Mouse (Mus musculus) liver, embryonic 12.5 days (tissue): Measurements from ENCODE around the gene Stat3. TPM values are rescaled to one million over a fixed set of nuclear protein-coding genes. Genes with fewer than 3 reads are reported as not detected.
A peak's percentile ranks its signal among the peaks of the same experiment; 100 is the strongest.

Experiments used
- ATAC-seq: fragments of 200-750 bp; cut with Nextera tagmentation; 2 replicates; pipeline ENCODE4 v1.8.0; 2017; ENCODE audit warnings: moderate number of reproducible peaks, mild to moderate bottlenecking, moderate library complexity
- H3K27ac ChIP-seq: fragments of 300-500 bp; sonication (generic); 2 replicates; pipeline ENCODE4 v1.5.1; 2016; ENCODE audit warnings: mild to moderate bottlenecking
- H3K27me3 ChIP-seq: fragments of 300-500 bp; sonication (generic); replicated peaks from 2 replicates; pipeline ENCODE4 v1.6.1; 2016; ENCODE audit warnings: mild to moderate bottlenecking, moderate library complexity
- H3K36me3 ChIP-seq: fragments of 300-500 bp; sonication (generic); 2 replicates; pipeline ENCODE4 v1.6.1; 2016; ENCODE audit warnings: mild to moderate bottlenecking, moderate library complexity
- H3K4me1 ChIP-seq: fragments of 300-500 bp; sonication (generic); 2 replicates; pipeline ENCODE4 v1.6.1; 2016
- H3K4me2 ChIP-seq: fragments of 300-500 bp; sonication (generic); 2 replicates; pipeline ENCODE4 v1.6.1; 2016; ENCODE audit warnings: mild to moderate bottlenecking, moderate library complexity
- H3K4me3 ChIP-seq: fragments of 300-500 bp; sonication (generic); 2 replicates; pipeline ENCODE4 v1.5.1; 2016; ENCODE audit warnings: mild to moderate bottlenecking, moderate library complexity
- H3K9ac ChIP-seq: fragments of 300-500 bp; sonication (generic); 2 replicates; pipeline ENCODE4 v1.6.1; 2016; ENCODE audit warnings: mild to moderate bottlenecking, moderate library complexity
- H3K9me3 ChIP-seq: fragments of 300-500 bp; sonication (generic); replicated peaks from 2 replicates; pipeline ENCODE4 v1.6.1; 2016; ENCODE audit warnings: mild to moderate bottlenecking, moderate library complexity
- WGBS: fragments of 180-500 bp; shearing (Covaris S2); methylation state at CpG from one replicate; pipeline ENCODE4 v1.1.7; 2016; ENCODE audit not compliant: insufficient replicate concordance; 5-methylcytosine and 5-hydroxymethylcytosine counted together
- polyA plus RNA-seq: library from polyadenylated mRNA; unstranded; fragments of >200 nt; fragmentation: Nextera tagmentation; extraction: Ambion mirVana; gene quantifications from 2 replicates; pipeline ENCODE4 v1.2.1, GENCODE M21; 2016

Gene Stat3
- 37.3 and 40.1 TPM in 2 replicates for polyA plus RNA-seq

DNA sequence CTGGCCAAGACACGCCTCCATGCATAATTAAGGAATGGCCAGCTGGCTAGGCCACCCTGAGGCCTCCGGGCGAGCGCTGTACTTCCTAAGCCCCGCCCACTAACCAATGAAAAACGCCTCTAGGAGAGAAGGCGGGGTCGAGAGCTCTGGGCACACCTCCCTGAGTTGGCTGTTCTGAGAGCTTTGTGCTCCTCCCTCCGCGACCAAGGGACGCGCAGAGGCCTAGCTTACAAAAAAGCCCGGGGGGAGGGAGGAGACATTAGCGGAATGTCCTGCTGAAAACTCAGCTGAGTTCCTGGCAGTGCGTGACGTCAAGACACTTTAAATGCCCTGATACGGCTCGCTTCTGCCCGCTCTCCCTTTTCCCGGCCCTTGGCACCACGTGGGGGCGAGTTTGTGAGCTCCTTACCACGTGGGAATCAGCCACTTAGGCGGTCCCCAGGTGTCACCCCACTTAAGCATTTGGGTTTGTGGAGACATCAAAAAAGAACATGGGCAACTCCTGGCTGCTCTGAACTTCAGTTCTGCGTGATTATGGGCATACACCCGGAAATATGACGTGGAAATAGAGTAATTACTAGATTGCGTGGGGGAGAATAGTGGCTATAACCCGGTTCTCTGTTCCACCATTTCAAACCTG lies at the start of gene Stat3:
TSS of gene Stat3 (minus strand) at position 29 of the 640 bp plus-strand sequence.
- Histone ChIP-seq H3K4me3 (peak within 1 kb of the TSS; percentile 97), H3K4me2 (peak within 1 kb of the TSS; percentile 97), H3K4me1 (peaks cover 49% of the 10 kb centered on the region), H3K27ac (peak within 1 kb of the TSS; percentile 92), H3K27me3 (no peaks in the 10 kb centered on the region), H3K9ac (peak within 1 kb of the TSS; percentile 97), H3K36me3 (no peaks in the 10 kb centered on the region), H3K9me3 (no peaks in the 10 kb centered on the region)
- peak; percentile 98 for ATAC-seq
- 1% methylated on average over 29 of the region's 29 CpGs for WGBS

- Histone ChIP-seq H3K4me1 (peaks cover 4% of the 10 kb centered on the region), H3K9me3 (no peaks in the 10 kb centered on the region), H3K4me3 (no peak overlapping the region), H3K4me2 (no peak overlapping the region), H3K9ac (no peak overlapping the region), H3K36me3 (no peaks in the 10 kb centered on the region), H3K27me3 (peaks cover 8% of the 10 kb centered on the region; the same call in 1 of the 2 replicates), H3K27ac (no peak overlapping the region)
- no peak for ATAC-seq
- 57% methylated on average over 3 of the region's 3 CpGs for WGBS
These were observed 49.3 kb upstream of the Stat3 start for GRCm38 (mm10) chr11:100988674-100989073.

- Histone ChIP-seq H3K9me3 (no peaks in the 10 kb centered on the region), H3K9ac (no peak overlapping the region), H3K4me2 (no peak overlapping the region)
These were observed 46.3 kb upstream of the Stat3 start for GRCm38 (mm10) chr11:100985607-100986006.

DNA sequence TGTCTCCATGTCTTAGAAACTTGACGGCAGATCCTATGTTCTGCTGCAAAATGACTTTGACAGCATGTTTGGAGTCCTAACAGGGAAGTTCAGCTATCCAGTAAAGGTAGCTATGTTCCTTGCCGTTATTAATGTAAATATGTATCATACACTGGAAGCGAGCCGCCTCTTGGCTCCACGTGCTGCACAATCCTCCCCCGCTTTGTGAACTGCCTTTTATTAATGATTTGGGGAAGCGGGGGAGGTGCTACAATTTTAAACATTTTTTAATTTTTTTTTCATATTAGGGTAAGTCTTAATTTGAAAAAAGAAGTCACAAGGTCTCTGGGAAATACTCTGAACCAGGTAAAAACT lies 44.4 kb upstream of the Stat3 start:
- ATAC-seq: no peak; the same call in 1 of the 2 replicates
- H3K9me3 ChIP-seq: no peaks in the 10 kb centered on the region
- no peak overlapping the region for H3K4me3 ChIP-seq
- H3K27me3 ChIP-seq: peaks cover 13% of the 10 kb centered on the region
- no peak overlapping the region for H3K9ac ChIP-seq
- no peak overlapping the region for H3K27ac ChIP-seq
- no peaks in the 10 kb centered on the region for H3K36me3 ChIP-seq
- 68% methylated on average over 7 of the region's 7 CpGs for WGBS
- no peak overlapping the region for H3K4me2 ChIP-seq
- H3K4me1 ChIP-seq: peaks cover 10% of the 10 kb centered on the region

More at GRCm38 (mm10) chr11:100985607-100986006, 46.3 kb upstream of the Stat3 start:
- Histone ChIP-seq H3K27me3 (peaks cover 18% of the 10 kb centered on the region), H3K4me1 (peaks cover 10% of the 10 kb centered on the region), H3K27ac (no peak overlapping the region), H3K36me3 (no peaks in the 10 kb centered on the region), H3K4me3 (no peak overlapping the region)
- 54% methylated on average over 3 of the region's 3 CpGs for WGBS
- no peak for ATAC-seq

- H3K4me2 ChIP-seq: peak overlapping the region; percentile 61
- no peak overlapping the region for H3K27ac ChIP-seq
- peaks cover 13% of the 10 kb centered on the region for H3K27me3 ChIP-seq
- H3K9ac ChIP-seq: no peak overlapping the region
- H3K9me3 ChIP-seq: no peaks in the 10 kb centered on the region
- peak; percentile 49 for ATAC-seq
- H3K36me3 ChIP-seq: no peaks in the 10 kb centered on the region
- H3K4me1 ChIP-seq: peaks cover 10% of the 10 kb centered on the region
- 4% methylated on average over 20 of the region's 20 CpGs for WGBS
- H3K4me3 ChIP-seq: peak overlapping the region; percentile 40
These were observed 43.9 kb upstream of the Stat3 start for GRCm38 (mm10) chr11:100983125-100983777.

- ATAC-seq: no peak
- Histone ChIP-seq H3K4me2 (no peak overlapping the region), H3K27me3 (peaks cover 13% of the 10 kb centered on the region), H3K27ac (no peak overlapping the region), H3K4me1 (peaks cover 10% of the 10 kb centered on the region), H3K36me3 (no peaks in the 10 kb centered on the region), H3K9ac (no peak overlapping the region), H3K4me3 (no peak overlapping the region), H3K9me3 (no peaks in the 10 kb centered on the region)
- WGBS: 29% methylated on average over 8 of the region's 8 CpGs
These were observed 42.7 kb upstream of the Stat3 start for GRCm38 (mm10) chr11:100982087-100982486.

DNA sequence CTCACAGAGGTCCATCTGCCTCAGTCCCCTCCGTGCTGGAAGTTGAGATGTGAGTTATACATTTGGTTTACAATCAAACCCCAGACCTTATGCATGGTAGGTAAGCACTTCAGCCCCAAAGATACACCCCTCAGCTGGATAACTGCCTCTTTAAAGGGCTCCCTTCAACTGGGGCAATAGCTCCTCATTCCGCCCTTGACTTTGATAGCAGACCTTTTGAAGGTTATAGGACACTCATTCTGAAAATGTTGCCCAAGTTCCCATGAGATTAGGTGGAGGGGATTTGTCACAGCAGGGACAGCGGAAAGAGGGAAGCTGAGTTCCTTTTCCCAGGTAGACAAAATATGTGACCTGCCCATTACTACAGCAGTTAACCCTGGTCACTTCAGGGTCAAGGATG lies 41.9 kb upstream of the Stat3 start:
- Histone ChIP-seq H3K27me3 (peaks cover 13% of the 10 kb centered on the region), H3K9ac (no peak overlapping the region), H3K27ac (no peak overlapping the region), H3K4me3 (no peak overlapping the region), H3K4me2 (no peak overlapping the region), H3K9me3 (no peaks in the 10 kb centered on the region), H3K36me3 (no peaks in the 10 kb centered on the region), H3K4me1 (peaks cover 7% of the 10 kb centered on the region)
- 62% methylated on average over 3 of the region's 3 CpGs for WGBS
- no peak for ATAC-seq

GRCm38 (mm10) chr11:100980438-100980837 lies 41.1 kb upstream of the Stat3 start:
- Histone ChIP-seq H3K4me1 (peaks cover 5% of the 10 kb centered on the region), H3K4me3 (no peak overlapping the region), H3K4me2 (no peak overlapping the region), H3K27me3 (peaks cover 13% of the 10 kb centered on the region), H3K9me3 (no peaks in the 10 kb centered on the region), H3K36me3 (no peaks in the 10 kb centered on the region), H3K9ac (no peak overlapping the region), H3K27ac (no peak overlapping the region)
- WGBS: 45% methylated on average over 1 of the region's 1 CpGs
- ATAC-seq: no peak

GRCm38 (mm10) chr11:100979887-100980286 lies 40.5 kb upstream of the Stat3 start:
- H3K4me2 ChIP-seq: no peak overlapping the region
- H3K27ac ChIP-seq: peak overlapping the region; percentile 27; the same call in 1 of the 2 replicates
- no peak for ATAC-seq
- no peaks in the 10 kb centered on the region for H3K36me3 ChIP-seq
- peaks cover 14% of the 10 kb centered on the region for H3K27me3 ChIP-seq
- WGBS: 51% methylated on average over 8 of the region's 8 CpGs
- H3K9me3 ChIP-seq: no peaks in the 10 kb centered on the region
- H3K9ac ChIP-seq: no peak overlapping the region
- peaks cover 5% of the 10 kb centered on the region for H3K4me1 ChIP-seq
- no peak overlapping the region for H3K4me3 ChIP-seq

- WGBS: 61% methylated on average over 7 of the region's 7 CpGs
- no peak for ATAC-seq
- Histone ChIP-seq H3K4me2 (no peak overlapping the region), H3K4me1 (peaks cover 7% of the 10 kb centered on the region), H3K27ac (no peak overlapping the region), H3K9me3 (no peaks in the 10 kb centered on the region), H3K4me3 (no peak overlapping the region), H3K9ac (no peak overlapping the region), H3K27me3 (peaks cover 43% of the 10 kb centered on the region), H3K36me3 (no peaks in the 10 kb centered on the region)
These were observed 35.9 kb upstream of the Stat3 start for GRCm38 (mm10) chr11:100975241-100975640.

DNA sequence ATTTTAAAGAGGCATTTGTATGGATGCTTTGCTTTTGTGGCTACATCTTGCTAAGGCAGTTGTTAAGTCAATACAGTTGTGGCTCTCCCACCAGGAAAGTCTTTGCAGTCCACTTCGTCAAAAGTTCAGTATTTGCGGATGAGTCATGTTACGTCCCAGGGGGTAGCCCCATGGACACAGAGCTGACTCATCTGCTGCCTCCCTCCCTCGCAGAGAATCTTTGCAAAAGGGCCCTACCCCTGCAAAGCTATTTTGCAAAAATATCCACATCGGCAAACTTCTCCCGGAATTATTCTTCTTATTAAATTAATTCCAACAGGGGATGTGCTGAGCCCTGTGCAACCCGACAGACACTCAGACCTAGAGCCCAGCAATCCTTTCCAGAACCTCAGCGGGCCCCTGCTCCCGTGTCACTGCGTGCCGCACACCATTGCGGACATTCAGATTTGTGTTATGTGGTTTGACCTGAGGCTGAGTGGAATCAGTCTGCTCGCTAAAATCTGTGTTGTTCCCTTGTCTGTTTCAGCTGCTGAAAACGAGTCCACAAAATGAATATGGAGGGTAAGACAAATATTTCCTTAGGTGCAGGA lies 35.1 kb upstream of the Stat3 start:
- no peaks in the 10 kb centered on the region for H3K36me3 ChIP-seq
- H3K9me3 ChIP-seq: no peaks in the 10 kb centered on the region
- H3K27ac ChIP-seq: no peak overlapping the region
- ATAC-seq: no peak
- H3K4me3 ChIP-seq: no peak overlapping the region
- H3K9ac ChIP-seq: no peak overlapping the region
- peaks cover 51% of the 10 kb centered on the region for H3K27me3 ChIP-seq
- H3K4me2 ChIP-seq: no peak overlapping the region
- H3K4me1 ChIP-seq: peaks cover 15% of the 10 kb centered on the region
- 63% methylated on average over 14 of the region's 14 CpGs for WGBS

DNA sequence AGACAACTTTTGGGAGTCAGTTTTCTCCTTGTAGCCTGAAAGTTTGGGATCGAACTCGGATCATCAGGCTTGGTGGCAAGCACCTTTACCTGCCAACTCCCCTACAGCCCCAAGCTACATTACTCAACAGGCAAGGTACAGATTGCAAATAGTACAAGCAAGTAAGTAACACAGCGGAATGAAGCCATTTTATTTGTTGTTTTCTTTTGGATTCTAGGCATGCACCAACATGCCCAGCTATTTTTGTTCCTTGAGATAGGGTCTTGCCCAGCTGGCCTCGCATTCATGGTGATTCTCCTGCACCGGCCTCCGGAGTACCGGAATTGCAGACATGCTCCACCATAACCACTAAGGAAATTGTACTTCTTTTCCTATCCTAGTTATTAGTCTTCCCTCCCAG lies 33.9 kb upstream of the Stat3 start:
- Histone ChIP-seq H3K27me3 (peaks cover 63% of the 10 kb centered on the region), H3K4me3 (no peak overlapping the region), H3K27ac (no peak overlapping the region), H3K4me1 (peaks cover 22% of the 10 kb centered on the region), H3K9me3 (no peaks in the 10 kb centered on the region), H3K36me3 (no peaks in the 10 kb centered on the region), H3K4me2 (no peak overlapping the region), H3K9ac (no peak overlapping the region)
- ATAC-seq: no peak
- WGBS: 88% methylated on average over 7 of the region's 7 CpGs
